Mouse (Mus musculus): ENCODE measurements around the gene Filip1.

Gene Filip1

DNA sequence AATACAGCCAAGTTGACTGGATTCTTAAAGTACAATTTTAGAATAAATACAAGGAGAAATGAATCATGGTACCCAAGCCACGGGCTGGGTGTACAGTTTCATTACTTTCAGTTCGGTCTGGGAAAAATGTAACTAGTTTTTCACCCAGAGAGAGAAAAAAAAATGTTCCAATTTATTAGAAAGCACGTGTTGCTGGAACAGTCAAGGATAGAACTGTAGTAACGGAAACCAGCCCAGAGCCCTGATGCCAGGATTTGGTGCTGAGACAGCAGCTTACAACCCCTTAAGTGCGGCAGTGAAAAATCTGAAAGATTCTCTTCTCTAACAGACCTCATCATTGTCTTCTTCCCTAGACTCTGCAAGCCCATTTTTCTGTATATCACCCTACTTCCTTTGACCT lies 118.0 kb downstream of the Filip1 start:
- no peak for DNase-seq

DNA sequence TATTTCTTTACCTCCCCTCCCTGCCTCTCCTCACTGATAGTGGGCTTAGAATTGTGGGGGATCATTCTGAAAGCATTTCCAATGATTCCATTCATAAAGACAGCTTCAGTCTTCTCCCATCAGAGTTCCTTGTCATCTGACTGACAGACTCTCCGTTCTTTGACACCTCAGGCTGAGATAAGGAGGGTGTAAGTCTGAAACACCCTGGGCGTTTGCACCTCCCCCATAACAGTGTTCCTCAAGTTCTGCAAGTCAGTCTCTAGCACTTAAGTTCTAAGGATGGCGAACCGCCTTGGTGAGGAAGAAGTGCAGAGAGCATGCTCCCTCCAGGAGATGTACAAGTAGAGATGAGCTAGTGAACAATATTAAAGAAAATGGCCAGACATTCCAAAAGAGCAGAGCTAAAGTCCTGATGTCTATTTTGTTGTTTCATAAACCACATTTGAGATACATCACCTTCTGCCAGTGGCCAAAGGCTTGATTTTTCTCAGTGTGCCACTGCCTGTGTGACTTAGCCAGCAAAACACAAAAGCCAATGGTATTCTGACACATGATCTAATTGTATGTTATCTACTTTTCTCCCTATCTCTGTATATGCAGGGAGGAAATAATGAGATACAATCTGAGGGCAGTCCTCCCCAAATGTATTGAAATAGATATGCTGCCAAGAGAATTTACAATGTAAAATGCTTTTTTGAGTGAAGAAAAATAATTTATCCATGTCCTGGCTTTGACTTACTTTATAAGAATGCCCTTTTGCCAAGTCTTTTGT lies 118.6 kb downstream of the Filip1 start:
- DNase-seq = no peak

DNA sequence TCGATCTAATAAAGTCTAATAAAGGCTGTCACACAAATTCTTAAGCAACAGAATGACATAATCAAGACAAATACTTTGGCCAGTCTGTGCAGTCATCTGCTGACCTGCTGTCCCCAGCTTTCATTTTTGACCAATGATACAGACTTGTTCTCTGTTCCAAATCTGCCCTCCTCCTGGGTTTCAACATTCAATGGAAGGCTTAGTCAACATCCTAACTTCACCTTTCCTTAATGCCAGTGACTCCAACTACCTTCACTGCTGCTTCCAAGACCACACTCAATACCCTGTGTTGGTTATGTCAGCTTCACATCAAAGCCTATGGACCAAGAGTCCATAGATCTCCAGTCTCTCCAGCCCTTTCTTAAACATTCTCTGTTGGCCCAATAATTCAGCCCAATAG lies 120.5 kb downstream of the Filip1 start:
- DNase-seq = no peak

DNA sequence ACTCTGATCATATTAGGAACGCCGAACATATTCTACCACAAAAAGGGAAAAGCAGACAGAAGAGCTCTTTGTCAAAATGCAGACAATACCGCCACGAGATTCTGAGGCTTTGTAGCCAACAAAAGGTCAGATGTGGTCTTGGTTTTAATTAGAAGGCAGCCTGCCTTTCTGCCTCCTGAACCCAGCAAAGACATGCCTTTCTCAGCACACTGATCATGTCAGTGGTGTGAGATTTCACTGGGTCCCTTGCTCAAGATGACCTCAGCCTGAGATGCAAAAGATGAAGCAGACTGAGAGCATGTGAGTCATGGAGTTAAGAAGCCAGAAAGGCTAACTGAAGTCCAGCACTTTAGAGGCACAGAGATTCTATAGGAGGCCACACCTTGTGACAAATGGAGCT lies 122.2 kb downstream of the Filip1 start:
- no peak for DNase-seq

DNA sequence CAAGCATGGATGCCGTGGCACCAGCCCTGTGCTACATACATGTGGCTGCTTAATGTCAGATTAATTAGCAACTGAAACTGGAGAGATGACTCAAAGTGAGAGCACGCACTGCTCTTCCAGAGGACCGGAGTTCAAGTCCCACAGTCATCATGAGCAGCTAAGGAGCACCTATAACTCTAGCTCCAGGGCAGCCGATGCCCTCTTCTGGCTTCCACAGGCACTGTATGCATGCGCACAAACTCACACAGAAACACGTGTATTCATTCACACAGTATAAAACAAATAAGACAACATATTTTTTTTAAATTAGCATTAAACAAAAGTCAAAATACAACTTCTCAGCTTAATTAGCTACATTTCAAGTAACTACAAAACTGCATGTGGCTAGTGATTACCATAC lies 123.5 kb downstream of the Filip1 start:
- no peak for DNase-seq

DNA sequence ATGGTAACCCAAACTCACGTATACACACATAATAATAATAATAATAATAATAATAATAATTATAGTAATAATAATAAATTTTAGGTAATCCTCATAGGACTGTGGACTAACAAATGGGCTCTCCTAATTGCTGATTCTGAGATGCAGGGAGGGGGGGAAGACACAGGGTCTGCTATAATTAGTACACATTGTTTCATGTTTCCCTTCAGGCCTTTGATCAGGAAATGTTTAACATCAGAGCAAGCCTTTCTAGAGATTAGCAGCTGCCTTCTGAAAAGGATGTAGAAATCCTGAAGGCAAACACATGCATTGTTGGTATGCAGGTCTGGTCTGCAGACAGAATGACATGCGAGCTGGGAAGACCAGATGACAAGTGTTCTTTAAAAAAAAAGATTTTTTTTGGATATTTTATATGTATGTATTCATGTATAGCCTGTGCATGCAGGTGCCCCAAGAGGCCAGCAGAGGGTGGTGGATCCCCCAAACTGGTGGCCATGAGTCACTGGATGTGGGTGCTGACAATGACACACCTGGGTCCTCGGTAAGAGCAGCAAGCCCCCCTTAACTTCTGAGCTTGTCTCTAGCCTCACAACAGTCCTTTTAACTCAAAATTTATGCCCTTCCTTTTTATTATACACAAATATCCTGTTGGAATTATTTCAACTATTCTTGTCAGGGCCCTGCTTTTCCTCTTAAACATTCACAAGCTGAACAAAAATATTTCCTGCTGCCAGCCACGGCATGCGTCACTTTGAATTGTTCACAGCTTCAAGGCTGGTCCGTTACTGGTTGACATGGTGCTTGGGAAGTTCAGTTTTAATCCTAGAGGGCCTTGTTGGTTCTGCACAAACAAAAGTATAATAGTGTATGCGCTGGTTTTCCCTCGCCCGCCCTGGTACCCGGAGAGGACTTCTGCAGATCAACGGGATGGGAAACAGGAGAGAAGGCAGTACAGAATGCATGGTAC lies 127.1 kb downstream of the Filip1 start:
- peak; percentile 23 for DNase-seq

GRCm38 (mm10) chr9:79883139-79883538 lies 129.5 kb downstream of the Filip1 start:
- DNase-seq = no peak

DNA sequence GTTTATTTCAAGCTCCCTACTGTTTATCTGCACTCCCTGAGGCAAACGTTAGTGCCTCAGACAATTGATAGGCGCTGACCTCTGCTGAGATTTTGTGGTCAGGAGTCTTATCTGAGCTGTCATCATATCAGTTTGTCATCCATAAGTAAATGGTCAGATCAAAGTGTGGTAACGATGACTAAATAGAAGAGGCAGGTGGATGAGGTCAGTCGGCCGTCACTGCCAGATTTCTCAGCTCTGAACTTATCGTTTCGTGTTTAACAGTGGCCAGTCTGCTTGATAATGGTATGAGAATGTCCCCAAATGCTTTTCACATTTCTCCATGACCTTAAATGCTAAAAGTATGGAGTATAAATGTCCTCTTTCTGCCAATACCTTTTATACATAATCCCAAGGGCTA lies 132.6 kb downstream of the Filip1 start:
- DNase-seq = no peak

GRCm38 (mm10) chr9:79875522-79876131 lies 137.0 kb downstream of the Filip1 start:
- peak; percentile 8 for DNase-seq

DNA sequence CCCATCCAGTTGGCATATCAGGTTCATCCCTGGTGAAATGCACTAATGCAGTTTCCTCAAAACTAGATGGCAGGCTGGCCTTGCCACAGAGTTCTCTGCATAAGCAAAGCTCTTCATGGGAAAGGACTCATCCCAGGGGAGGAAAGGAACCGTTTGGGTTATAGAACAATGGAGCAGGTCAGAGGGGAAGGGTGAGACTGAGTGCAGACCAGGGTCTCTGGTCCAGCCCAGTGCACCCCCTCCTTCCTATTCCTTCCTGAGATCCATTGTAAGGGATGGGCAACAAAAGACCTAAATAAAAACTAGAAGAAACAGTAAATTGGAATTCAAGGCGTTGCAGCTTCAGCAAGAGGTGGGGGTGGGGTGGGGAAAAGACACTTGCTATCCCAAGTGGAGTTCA lies 140.1 kb downstream of the Filip1 start:
- peak; percentile 6 for DNase-seq

GRCm38 (mm10) chr9:79869512-79869911 lies 143.1 kb downstream of the Filip1 start:
- DNase-seq = no peak

- peak; percentile 5 for DNase-seq
These were observed 146.7 kb downstream of the Filip1 start for GRCm38 (mm10) chr9:79865998-79866397.

- no peak for DNase-seq
These were observed 150.1 kb downstream of the Filip1 start for GRCm38 (mm10) chr9:79862544-79862943.

DNA sequence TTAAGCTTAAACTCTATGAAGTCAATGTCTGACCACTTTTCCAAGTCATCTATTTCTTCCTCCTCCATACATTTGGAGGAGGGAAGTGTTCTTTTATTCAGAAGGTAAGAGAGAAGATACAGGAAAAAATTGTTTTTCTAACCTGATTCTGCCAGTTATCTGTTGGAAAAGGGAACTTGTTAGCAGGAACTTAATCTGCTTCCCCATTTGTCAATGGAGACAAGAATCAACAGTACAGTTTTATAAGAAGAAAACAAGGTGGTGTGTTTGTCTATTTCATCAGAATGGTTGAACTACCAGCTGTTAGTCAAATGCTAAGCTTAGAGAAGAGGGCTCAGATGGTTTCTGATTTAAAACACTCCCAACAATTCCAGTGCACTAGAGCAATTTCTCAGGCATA lies 165.6 kb downstream of the Filip1 start:
- DNase-seq = no peak

GRCm38 (mm10) chr9:79842615-79843014 lies 170.0 kb downstream of the Filip1 start:
- DNase-seq = no peak

DNA sequence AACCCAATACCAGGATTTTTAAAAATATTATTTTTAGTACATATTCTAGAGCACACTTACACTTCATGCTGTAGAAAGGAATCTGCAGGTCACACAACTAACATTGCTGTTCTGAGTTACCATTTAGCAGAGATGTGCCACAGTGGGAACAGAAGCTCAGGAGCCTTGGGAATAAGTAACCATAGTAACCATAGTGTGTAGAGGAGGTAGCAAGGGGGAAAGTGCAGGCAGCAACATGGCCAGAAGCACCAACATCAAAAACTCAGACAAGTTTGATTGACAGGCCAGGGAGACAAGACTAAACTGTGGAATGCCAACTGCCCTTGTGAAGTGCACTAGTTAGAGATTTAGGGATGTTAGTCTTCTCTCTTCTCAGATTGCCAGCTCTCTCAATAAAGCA lies 170.6 kb downstream of the Filip1 start:
- no peak for DNase-seq

- no peak for DNase-seq
These were observed 181.4 kb downstream of the Filip1 start for GRCm38 (mm10) chr9:79831294-79831693.

DNA sequence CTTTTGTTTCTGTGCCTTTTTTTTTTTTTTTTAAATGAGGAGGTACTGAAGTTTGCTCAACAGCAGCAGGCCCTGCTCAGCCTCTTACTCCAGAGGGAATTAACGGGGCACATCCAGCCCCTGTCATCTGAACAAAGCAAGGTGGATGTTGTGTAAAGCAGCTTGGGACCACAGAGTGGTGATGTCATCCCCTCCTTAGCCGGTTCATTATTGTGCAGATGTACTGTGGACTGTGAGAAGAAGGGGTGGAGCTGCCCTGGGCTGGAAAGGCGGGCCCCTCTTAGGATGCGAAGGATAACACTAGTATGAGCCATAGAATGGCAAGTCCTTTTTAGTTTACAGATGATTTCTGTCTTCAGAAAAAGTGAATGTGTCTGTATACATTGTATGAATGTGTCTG lies 181.8 kb downstream of the Filip1 start:
- DNase-seq = no peak

GRCm38 (mm10) chr9:79829842-79830800 lies 182.5 kb downstream of the Filip1 start:
- no peak for DNase-seq

- no peak for DNase-seq
These were observed 185.6 kb downstream of the Filip1 start for GRCm38 (mm10) chr9:79827072-79827471.

DNA sequence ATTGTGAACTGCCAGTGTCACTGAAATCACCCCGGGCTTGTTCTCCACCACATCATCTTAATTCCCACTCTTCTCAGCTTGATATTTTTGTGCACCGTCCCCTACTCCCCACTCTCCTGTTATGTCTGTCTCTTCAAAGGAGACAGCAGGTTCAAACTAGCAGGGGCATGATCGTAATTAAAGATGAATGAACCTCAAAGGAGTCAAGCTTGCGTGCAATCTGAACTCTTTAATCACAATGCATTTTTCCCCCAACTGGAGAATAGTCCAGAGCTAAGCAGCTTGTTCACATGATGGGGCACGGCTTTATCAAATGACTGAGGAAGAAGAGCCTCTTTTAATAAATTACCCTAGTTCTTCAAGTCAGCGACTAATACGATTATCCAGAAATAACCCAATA lies 187.1 kb downstream of the Filip1 start:
- no peak for DNase-seq

DNA sequence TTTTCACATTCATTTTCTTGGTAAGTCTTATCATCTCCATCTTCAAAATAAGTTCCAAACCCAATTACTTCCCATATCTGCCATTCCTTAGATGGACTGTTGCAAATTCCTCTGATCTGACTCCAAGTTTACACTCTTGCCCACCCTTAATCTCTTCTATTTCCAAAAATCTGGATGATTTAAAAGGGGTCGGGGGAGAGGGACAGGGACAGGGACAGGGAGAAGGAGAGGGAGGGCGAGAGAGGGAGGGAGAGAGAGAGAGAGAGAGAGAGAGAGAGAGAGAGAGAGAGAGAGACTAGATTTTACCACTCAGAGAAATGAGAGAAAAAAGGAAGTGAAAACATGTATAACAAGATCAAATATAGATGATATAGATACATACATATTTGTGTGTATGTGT lies 188.8 kb downstream of the Filip1 start:
- DNase-seq = no peak
